Mouse (Mus musculus) left cerebral cortex, adult 2 months (tissue): Measurements from ENCODE around the gene Khk. TPM values are rescaled to one million over a fixed set of nuclear protein-coding genes. Genes with fewer than 3 reads are reported as not detected.

Source experiments
- DNase-seq, 2 experiments: peaks; one replicate each; pipeline ENCODE4 v3.0.0; 2021 to 2022; ENCODE audit warnings: low spot score in 2 of 2, mixed read lengths in 1 of 2; ENCODE audit errors: extremely low spot score in 1 of 2
- H3K27ac ChIP-seq: fragments of 200-600 bp; 2 replicates; pipeline ENCODE4 v1.8.1; 2022
- H3K4me3 ChIP-seq: fragments of 200-600 bp; 2 replicates; pipeline ENCODE4 v1.8.1; 2022
- CTCF ChIP-seq: fragments of 200-600 bp; IDR thresholded peaks from 2 replicates; pipeline ENCODE4 v1.8.1; 2022; ENCODE audit warnings: antibody characterized with exemption, mild to moderate bottlenecking, moderate library complexity
- intact Hi-C: fragments of 180-260 bp; cut with DNase I; formaldehyde crosslinking; loops from one replicate; pipeline ENCODE4 v1.15.1; 2025
- total RNA-seq, 2 experiments: library from RNA; stranded (reverse); gene quantifications; 2 replicates each; pipeline ENCODE4 v1.2.3; 2021

Khk gene
- total RNA-seq, 2 experiments from 2014 or later, result 15.3 to 19.3 TPM

- intact Hi-C loops, result loop anchor here (2.0 kb wide), 1 partner anchor 88 kb away; the partner anchor contains the start of genes Atraid and Slc5a6
- Histone ChIP-seq H3K4me3 (no peak overlapping the region; the same call in 1 of the 2 replicates), H3K27ac (peak overlapping the region; percentile 74)
- DNase-seq, result no peak
- TF ChIP-seq CTCF, result no peak
These were observed 39.6 kb downstream of the Khk start for GRCm38 (mm10) chr5:30960814-30961213.

GRCm38 (mm10) chr5:30961545-30962505 lies 40.6 kb downstream of the Khk start:
- no peak overlapping the region for H3K27ac ChIP-seq
- intact Hi-C loops, result loop anchor here (2.0 kb wide), 1 partner anchor 87 kb away; the partner anchor contains the start of genes Atraid and Slc5a6
- H3K4me3 ChIP-seq, result no peak overlapping the region
- DNase-seq, result no peak
- TF ChIP-seq CTCF, result no peak

- Histone ChIP-seq H3K27ac (no peak overlapping the region), H3K4me3 (no peak overlapping the region)
- TF ChIP-seq CTCF, result no peak
- no peak for DNase-seq
- intact Hi-C loops, result no loop called here
These were observed 42.7 kb downstream of the Khk start for GRCm38 (mm10) chr5:30963916-30964315.

GRCm38 (mm10) chr5:30966189-30966588 lies 45.0 kb downstream of the Khk start:
- no peak for DNase-seq
- Histone ChIP-seq H3K27ac (no peak overlapping the region), H3K4me3 (no peak overlapping the region)
- TF ChIP-seq CTCF, result no peak
- intact Hi-C loops, result no loop called here

GRCm38 (mm10) chr5:30968416-30968815 lies 47.2 kb downstream of the Khk start, which contains the start of gene Tcf23:
Gene Tcf23, plus strand, starts transcription at chr5:30968662.
- no peak for TF ChIP-seq CTCF
- no peak within 1 kb of the TSS for H3K4me3 ChIP-seq
- intact Hi-C loops, result no loop called here
- no peak within 1 kb of the TSS for H3K27ac ChIP-seq
- DNase-seq, result no peak

GRCm38 (mm10) chr5:30969440-30969839 lies 48.2 kb downstream of the Khk start:
- intact Hi-C loops, result no loop called here

GRCm38 (mm10) chr5:30974870-30975656 lies 53.8 kb downstream of the Khk start:
- Histone ChIP-seq H3K4me3 (no peak overlapping the region), H3K27ac (no peak overlapping the region)
- no peak for DNase-seq
- intact Hi-C loops, result no loop called here
- no peak for TF ChIP-seq CTCF

More at GRCm38 (mm10) chr5:30969440-30969839, 48.2 kb downstream of the Khk start:
- Histone ChIP-seq H3K27ac (no peak overlapping the region), H3K4me3 (no peak overlapping the region)
- DNase-seq, result no peak
- no peak for TF ChIP-seq CTCF

Other genes starting within 250 kb of the Khk start
- gene Dpysl5, start 209.9 kb upstream of the Khk start, total RNA-seq, result 10 to 100 TPM; 21.2 to 27.3 TPM
- gene Mapre3, start 106.8 kb upstream of the Khk start, total RNA-seq, result 100 to 1,000 TPM; 219 to 236 TPM
- gene Tmem214, start 53.4 kb upstream of the Khk start, total RNA-seq, result 10 to 100 TPM; 64.2 to 71.0 TPM
- 10 to 100 TPM; 17.2 to 17.8 TPM for gene Agbl5, start 32.7 kb upstream of the Khk start, total RNA-seq
- gene Ost4, start 13.6 kb upstream of the Khk start, total RNA-seq, result 100 to 1,000 TPM in 1 of 2 experiments, 10 to 100 TPM in 1; 91.9 to 106 TPM
- 1 to 10 TPM; 3.0 to 3.3 TPM for gene Emilin1, start 8.0 kb upstream of the Khk start, total RNA-seq
- gene Cgref1, start 24.2 kb downstream of the Khk start, total RNA-seq, result 10 to 100 TPM; 24.2 to 26.0 TPM
- gene Preb, start 38.9 kb downstream of the Khk start, total RNA-seq, result 100 to 1,000 TPM; 129 to 134 TPM
- under 1 TPM; 0.12 to 0.23 TPM for gene Tcf23, start 47.2 kb downstream of the Khk start, total RNA-seq
- 10 to 100 TPM; 67.1 to 68.9 TPM for gene Atraid, start 126.9 kb downstream of the Khk start, total RNA-seq
- 10 to 100 TPM; 16.7 to 19.3 TPM for gene Slc5a6, start 127.5 kb downstream of the Khk start, total RNA-seq
- gene Cad, start 133.3 kb downstream of the Khk start, total RNA-seq, result 10 to 100 TPM; 23.4 to 27.6 TPM
- gene Dnajc5g, start 184.9 kb downstream of the Khk start, total RNA-seq, result not detected
- gene Slc30a3, start 186.8 kb downstream of the Khk start, total RNA-seq, result 100 to 1,000 TPM; 162 to 184 TPM
- 1 to 10 TPM; 2.0 to 2.2 TPM for gene Trim54, start 195.3 kb downstream of the Khk start, total RNA-seq
- gene Ucn, start 217.4 kb downstream of the Khk start, total RNA-seq, result 1 to 10 TPM; 1.3 to 1.8 TPM
- gene Mpv17, start 232.8 kb downstream of the Khk start, total RNA-seq, result 10 to 100 TPM; 47.8 to 49.2 TPM